Mouse (Mus musculus): ENCODE results near the gene Atp8b3. TPM values are rescaled to one million over a fixed set of nuclear protein-coding genes. Genes with fewer than 3 reads are reported as not detected.

The Atp8b3 gene
- polyA plus RNA-seq, 1 experiment: not detected

DNA sequence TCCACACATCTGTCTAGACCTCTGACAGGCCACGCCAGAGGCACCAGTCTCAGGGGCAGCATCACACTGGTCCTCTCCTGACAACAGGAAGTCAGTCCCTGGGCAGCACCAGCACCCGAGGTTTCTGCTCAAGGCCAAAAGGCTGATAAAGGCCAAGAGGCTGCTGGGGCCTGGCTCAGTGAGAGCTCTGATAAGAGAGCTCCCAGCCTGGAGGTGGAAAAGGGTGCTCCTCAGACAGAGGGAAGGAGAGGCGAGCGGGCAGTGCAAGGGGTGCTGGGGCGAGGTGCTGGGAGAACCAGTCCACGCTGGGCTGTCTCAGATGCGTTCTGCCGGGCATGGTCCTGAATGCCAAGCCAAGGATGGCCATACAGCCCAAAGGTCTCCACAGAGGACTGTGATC, 14.7 kb upstream of the Atp8b3 start:
- TF ChIP-seq POLR2A (IDR thresholded peaks at IDR 0.05; ENCODE audit: borderline replicate concordance, low read depth, low read length) (no peak), CTCF (IDR thresholded peaks at IDR 0.05; ENCODE audit: low read depth, low read length) (no peak)
- Histone ChIP-seq H3K4me3 (ENCODE audit: insufficient read depth, low read length) (no peak overlapping the region), H3K4me1 (ENCODE audit: control insufficient read depth, insufficient read depth, low read length) (peaks cover 11% of the 10 kb centered on the region), H3K27ac (ENCODE audit: insufficient read depth, low read depth, low read length) (no peak overlapping the region)

- TF ChIP-seq CTCF (IDR thresholded peaks at IDR 0.05; ENCODE audit: low read depth, low read length) (no peak), POLR2A (IDR thresholded peaks at IDR 0.05; ENCODE audit: borderline replicate concordance, low read depth, low read length) (no peak)
- H3K27ac ChIP-seq (ENCODE audit: insufficient read depth, low read depth, low read length): no peak overlapping the region
- H3K4me1 ChIP-seq (ENCODE audit: control insufficient read depth, insufficient read depth, low read length): no peaks in the 10 kb centered on the region; the same call in 1 of the 2 replicates
- H3K4me3 ChIP-seq (ENCODE audit: insufficient read depth, low read length): no peak overlapping the region
Measured at GRCm38 (mm10) chr10:80552364-80552763, 13.4 kb upstream of the Atp8b3 start.

DNA sequence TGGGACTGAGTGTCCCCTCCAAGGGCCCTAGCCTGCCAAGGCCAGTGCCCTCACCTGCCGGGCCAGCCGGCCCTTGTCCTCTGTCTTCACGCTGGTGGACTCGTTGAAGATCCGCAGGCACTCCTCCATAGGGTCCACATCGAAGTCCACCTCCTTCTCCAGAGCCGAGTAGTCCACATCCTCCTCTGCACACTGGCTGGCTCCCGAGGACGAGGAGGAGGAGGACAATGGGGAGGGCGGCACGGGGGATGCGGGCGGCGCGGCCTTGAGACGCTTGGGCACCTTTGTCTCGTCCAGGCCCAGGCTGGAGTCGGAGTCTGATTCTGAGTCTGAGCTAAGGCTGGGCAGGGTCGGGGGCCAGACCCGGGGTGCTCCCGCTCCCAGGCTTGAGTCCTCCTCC, 10.4 kb upstream of the Atp8b3 start:
- H3K27ac ChIP-seq (ENCODE audit: insufficient read depth, low read depth, low read length): no peak overlapping the region
- H3K4me3 ChIP-seq (ENCODE audit: insufficient read depth, low read length): no peak overlapping the region
- no peaks in the 10 kb centered on the region for H3K4me1 ChIP-seq (ENCODE audit: control insufficient read depth, insufficient read depth, low read length)
- no peak for TF ChIP-seq POLR2A (IDR thresholded peaks at IDR 0.05; ENCODE audit: borderline replicate concordance, low read depth, low read length)
- TF ChIP-seq CTCF (IDR thresholded peaks at IDR 0.05; ENCODE audit: low read depth, low read length): no peak

DNA sequence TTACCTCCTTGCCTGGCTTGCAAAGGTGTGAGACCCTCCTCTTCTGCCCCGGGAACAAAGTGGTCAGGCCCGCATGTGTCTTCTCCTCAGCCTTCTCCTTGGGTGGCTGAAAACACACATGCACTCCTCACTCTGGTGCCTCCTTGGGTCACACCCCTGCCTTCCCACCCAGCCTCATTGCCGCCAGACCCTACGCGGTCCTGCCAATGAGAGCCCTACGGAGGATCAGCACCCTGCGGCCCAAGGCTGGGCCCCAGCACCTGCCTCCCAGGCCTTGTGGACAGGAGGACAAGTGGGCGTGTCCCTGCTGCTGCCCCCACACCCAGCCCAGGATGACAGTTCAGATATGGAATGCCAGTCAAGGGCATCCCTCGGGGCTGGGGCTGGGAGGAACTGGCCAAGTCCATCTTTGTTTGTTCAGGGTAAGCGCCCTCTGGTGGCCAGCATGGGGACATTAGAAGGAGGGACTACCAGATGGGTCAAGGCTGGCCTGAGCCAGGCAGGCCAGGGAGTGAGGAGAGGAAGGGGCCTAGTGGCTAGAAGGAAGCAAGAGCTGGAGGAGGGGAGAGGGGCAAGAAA, 9.6 kb upstream of the Atp8b3 start:
- Histone ChIP-seq H3K4me3 (ENCODE audit: insufficient read depth, low read length) (no peak overlapping the region), H3K27ac (ENCODE audit: insufficient read depth, low read depth, low read length) (no peak overlapping the region), H3K4me1 (ENCODE audit: control insufficient read depth, insufficient read depth, low read length) (no peaks in the 10 kb centered on the region)
- TF ChIP-seq POLR2A (IDR thresholded peaks at IDR 0.05; ENCODE audit: borderline replicate concordance, low read depth, low read length) (no peak), CTCF (IDR thresholded peaks at IDR 0.05; ENCODE audit: low read depth, low read length) (peak; percentile 85)

GRCm38 (mm10) chr10:80547539-80547938, 8.6 kb upstream of the Atp8b3 start:
- TF ChIP-seq CTCF (IDR thresholded peaks at IDR 0.05; ENCODE audit: low read depth, low read length) (no peak), POLR2A (IDR thresholded peaks at IDR 0.05; ENCODE audit: borderline replicate concordance, low read depth, low read length) (no peak)
- H3K27ac ChIP-seq (ENCODE audit: insufficient read depth, low read depth, low read length): no peak overlapping the region
- no peak overlapping the region for H3K4me3 ChIP-seq (ENCODE audit: insufficient read depth, low read length)
- H3K4me1 ChIP-seq (ENCODE audit: control insufficient read depth, insufficient read depth, low read length): no peaks in the 10 kb centered on the region

- no peak overlapping the region for H3K4me3 ChIP-seq (ENCODE audit: insufficient read depth, low read length)
- no peak overlapping the region for H3K27ac ChIP-seq (ENCODE audit: insufficient read depth, low read depth, low read length)
- H3K4me1 ChIP-seq (ENCODE audit: control insufficient read depth, insufficient read depth, low read length): no peaks in the 10 kb centered on the region
- no peak for TF ChIP-seq CTCF (IDR thresholded peaks at IDR 0.05; ENCODE audit: low read depth, low read length)
- no peak for TF ChIP-seq POLR2A (IDR thresholded peaks at IDR 0.05; ENCODE audit: borderline replicate concordance, low read depth, low read length)
Measured at GRCm38 (mm10) chr10:80546945-80547344, 8.0 kb upstream of the Atp8b3 start.

DNA sequence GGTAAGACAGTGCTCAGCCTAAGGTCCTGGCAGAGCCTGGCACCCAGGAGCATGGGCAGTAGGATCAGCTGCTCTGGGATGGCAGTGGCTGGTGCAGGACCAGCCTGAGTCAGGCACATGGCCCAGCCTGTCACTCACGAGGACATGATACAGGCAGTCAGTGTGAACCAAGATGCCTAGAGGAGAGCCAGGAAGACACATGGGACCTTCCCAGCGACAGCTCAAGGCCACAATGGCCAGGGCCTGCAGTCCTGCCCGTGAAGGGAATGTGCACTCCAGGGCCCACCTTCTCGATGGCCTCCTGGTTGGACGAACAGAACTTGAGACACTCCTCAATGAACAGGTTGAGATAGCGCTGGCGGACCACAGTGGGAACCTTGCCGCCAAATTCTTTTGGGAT, 6.7 kb upstream of the Atp8b3 start:
- TF ChIP-seq POLR2A (IDR thresholded peaks at IDR 0.05; ENCODE audit: borderline replicate concordance, low read depth, low read length) (no peak), CTCF (IDR thresholded peaks at IDR 0.05; ENCODE audit: low read depth, low read length) (no peak)

GRCm38 (mm10) chr10:80543873-80544272, 4.9 kb upstream of the Atp8b3 start:
- Histone ChIP-seq H3K4me3 (ENCODE audit: insufficient read depth, low read length) (no peak overlapping the region), H3K27ac (ENCODE audit: insufficient read depth, low read depth, low read length) (no peak overlapping the region), H3K4me1 (ENCODE audit: control insufficient read depth, insufficient read depth, low read length) (0 out of 2 replicates have a peak, but pooled peaks cover 2% of the 10 kb centered on the region)
- TF ChIP-seq CTCF (IDR thresholded peaks at IDR 0.05; ENCODE audit: low read depth, low read length) (no peak), POLR2A (IDR thresholded peaks at IDR 0.05; ENCODE audit: borderline replicate concordance, low read depth, low read length) (no peak)

More for the DNA sequence above, 6.7 kb upstream of the Atp8b3 start:
- Histone ChIP-seq H3K4me1 (ENCODE audit: control insufficient read depth, insufficient read depth, low read length) (no peaks in the 10 kb centered on the region), H3K27ac (ENCODE audit: insufficient read depth, low read depth, low read length) (no peak overlapping the region), H3K4me3 (ENCODE audit: insufficient read depth, low read length) (no peak overlapping the region)

- peaks cover 17% of the 10 kb centered on the region for H3K4me1 ChIP-seq (ENCODE audit: control insufficient read depth, insufficient read depth, low read length)
- H3K4me3 ChIP-seq (ENCODE audit: insufficient read depth, low read length): no peak overlapping the region
- no peak overlapping the region for H3K27ac ChIP-seq (ENCODE audit: insufficient read depth, low read depth, low read length)
- no peak for TF ChIP-seq POLR2A (IDR thresholded peaks at IDR 0.05; ENCODE audit: borderline replicate concordance, low read depth, low read length)
- TF ChIP-seq CTCF (IDR thresholded peaks at IDR 0.05; ENCODE audit: low read depth, low read length): no peak
Measured at GRCm38 (mm10) chr10:80539493-80539892, 569 bp upstream of the Atp8b3 start.

- peaks cover 17% of the 10 kb centered on the region for H3K4me1 ChIP-seq (ENCODE audit: control insufficient read depth, insufficient read depth, low read length)
- no peak overlapping the region for H3K27ac ChIP-seq (ENCODE audit: insufficient read depth, low read depth, low read length)
- TF ChIP-seq CTCF (IDR thresholded peaks at IDR 0.05; ENCODE audit: low read depth, low read length) (no peak), POLR2A (IDR thresholded peaks at IDR 0.05; ENCODE audit: borderline replicate concordance, low read depth, low read length) (no peak)
- H3K4me3 ChIP-seq (ENCODE audit: insufficient read depth, low read length): no peak overlapping the region
Measured at GRCm38 (mm10) chr10:80538180-80538579, 744 bp downstream of the Atp8b3 start.
